Mouse (Mus musculus) adrenal gland, postnatal 25 days (tissue): Measurements from ENCODE around the gene Ephx3. TPM values are rescaled to one million over a fixed set of nuclear protein-coding genes. Genes with fewer than 3 reads are reported as not detected.
A peak's percentile ranks its signal among the peaks of the same experiment; 100 is the strongest.
"Not testable (repeated sequence)": the region's sequence is repeated elsewhere in the genome, so short reads cannot be mapped to it uniquely, and the experiment has no call there.

Experiments used
- DNase-seq: peaks from one replicate; pipeline ENCODE4 v3.0.0; 2021; ENCODE audit warnings: mixed read lengths
- long read RNA-seq: library from polyadenylated mRNA; stranded (forward); transcript quantifications from one replicate; pipeline ENCODE4 v2.0.0, GENCODE M21; 2021
- total RNA-seq: library from RNA; stranded (reverse); gene quantifications from 2 replicates; pipeline ENCODE4 v1.2.3, GENCODE M21; 2021

Gene Ephx3
- total RNA-seq, result not detected in 2 replicates
- long read RNA-seq, result 0 reads

GRCm38 (mm10) chr17:32188863-32189636 is at the start of gene Ephx3:
Ephx3 (minus strand) TSS chr17:32189549.
- no peak for DNase-seq

- DNase-seq, result no peak
Observed at GRCm38 (mm10) chr17:32238589-32238988, 49.2 kb upstream of the Ephx3 start.

GRCm38 (mm10) chr17:32235534-32236191 is 46.3 kb upstream of the Ephx3 start:
- DNase-seq, result peak; percentile 43

- no peak for DNase-seq
Observed at GRCm38 (mm10) chr17:32233174-32233573, 43.8 kb upstream of the Ephx3 start.

- no peak for DNase-seq
Observed at GRCm38 (mm10) chr17:32229256-32229655, 39.9 kb upstream of the Ephx3 start.

- DNase-seq, result no peak
Observed at GRCm38 (mm10) chr17:32220873-32221272, 31.5 kb upstream of the Ephx3 start.

GRCm38 (mm10) chr17:32215587-32215986 is 26.2 kb upstream of the Ephx3 start:
- DNase-seq, result not testable (repeated sequence)

- DNase-seq, result not testable (repeated sequence)
Observed at GRCm38 (mm10) chr17:32211554-32211953, 22.2 kb upstream of the Ephx3 start.

- DNase-seq, result peak; percentile 71
Observed at GRCm38 (mm10) chr17:32209752-32210151, 20.4 kb upstream of the Ephx3 start.

- DNase-seq, result no peak
Observed at GRCm38 (mm10) chr17:32209144-32209543, 19.8 kb upstream of the Ephx3 start.

- no peak for DNase-seq
Observed at GRCm38 (mm10) chr17:32207586-32208245, 18.4 kb upstream of the Ephx3 start.

- no peak for DNase-seq
Observed at GRCm38 (mm10) chr17:32205345-32205744, 16.0 kb upstream of the Ephx3 start.

- no peak for DNase-seq
Observed at GRCm38 (mm10) chr17:32202972-32203371, 13.6 kb upstream of the Ephx3 start.

GRCm38 (mm10) chr17:32201086-32201485 is 11.7 kb upstream of the Ephx3 start:
- no peak for DNase-seq

- DNase-seq, result peak; percentile 44
Observed at GRCm38 (mm10) chr17:32199796-32200195, 10.4 kb upstream of the Ephx3 start.

- no peak for DNase-seq
Observed at GRCm38 (mm10) chr17:32197156-32197555, 7.8 kb upstream of the Ephx3 start.

- no peak for DNase-seq
Observed at GRCm38 (mm10) chr17:32195725-32196124, 6.4 kb upstream of the Ephx3 start.

GRCm38 (mm10) chr17:32193010-32193409 is 3.7 kb upstream of the Ephx3 start:
- no peak for DNase-seq

GRCm38 (mm10) chr17:32189850-32190249 is 501 bp upstream of the Ephx3 start:
- no peak for DNase-seq

- DNase-seq, result no peak
Observed at GRCm38 (mm10) chr17:32183017-32183416, 6.3 kb downstream of the Ephx3 start.

- DNase-seq, result no peak
Observed at GRCm38 (mm10) chr17:32179621-32180491, 9.5 kb downstream of the Ephx3 start.

GRCm38 (mm10) chr17:32176919-32177318 is 12.4 kb downstream of the Ephx3 start:
- no peak for DNase-seq
